Mouse (Mus musculus): ENCODE results near the gene Camkmt.
A peak's percentile ranks its signal among the peaks of the same experiment; 100 is the strongest.

Gene Camkmt

GRCm38 (mm10) chr17:85170541-85171255, 80.3 kb downstream of the Camkmt start:
- Histone ChIP-seq H3K27me3 (ENCODE audit: control insufficient read depth, insufficient read depth, low read length, poor library complexity, severe bottlenecking) (no peaks in the 10 kb centered on the region), H3K36me3 (ENCODE audit: control insufficient read depth, insufficient read depth, low read length, poor library complexity, severe bottlenecking) (no peaks in the 10 kb centered on the region)
- DNase-seq (ENCODE audit: low read depth, low spot score): peak; percentile 6

GRCm38 (mm10) chr17:85171951-85172350, 81.6 kb downstream of the Camkmt start:
- DNase-seq (ENCODE audit: low read depth, low spot score): no peak
- no peaks in the 10 kb centered on the region for H3K36me3 ChIP-seq (ENCODE audit: control insufficient read depth, insufficient read depth, low read length, poor library complexity, severe bottlenecking)
- no peaks in the 10 kb centered on the region for H3K27me3 ChIP-seq (ENCODE audit: control insufficient read depth, insufficient read depth, low read length, poor library complexity, severe bottlenecking)

- Histone ChIP-seq H3K27me3 (ENCODE audit: control insufficient read depth, insufficient read depth, low read length, poor library complexity, severe bottlenecking) (no peaks in the 10 kb centered on the region), H3K36me3 (ENCODE audit: control insufficient read depth, insufficient read depth, low read length, poor library complexity, severe bottlenecking) (no peaks in the 10 kb centered on the region)
Measured at GRCm38 (mm10) chr17:85177231-85177630, 86.9 kb downstream of the Camkmt start.

GRCm38 (mm10) chr17:85180471-85181060, 90.2 kb downstream of the Camkmt start:
- H3K27me3 ChIP-seq (ENCODE audit: control insufficient read depth, insufficient read depth, low read length, poor library complexity, severe bottlenecking): no peaks in the 10 kb centered on the region
- no peaks in the 10 kb centered on the region for H3K36me3 ChIP-seq (ENCODE audit: control insufficient read depth, insufficient read depth, low read length, poor library complexity, severe bottlenecking)
- no peak for DNase-seq (ENCODE audit: low read depth, low spot score)

More at GRCm38 (mm10) chr17:85177231-85177630, 86.9 kb downstream of the Camkmt start:
- no peak for DNase-seq (ENCODE audit: low read depth, low spot score)

GRCm38 (mm10) chr17:85189227-85190127, 99.1 kb downstream of the Camkmt start:
- Histone ChIP-seq H3K36me3 (ENCODE audit: control insufficient read depth, insufficient read depth, low read length, poor library complexity, severe bottlenecking) (no peaks in the 10 kb centered on the region), H3K27me3 (ENCODE audit: control insufficient read depth, insufficient read depth, low read length, poor library complexity, severe bottlenecking) (no peaks in the 10 kb centered on the region)
- peak; percentile 87 for DNase-seq (ENCODE audit: low read depth, low spot score)

- H3K36me3 ChIP-seq (ENCODE audit: control insufficient read depth, insufficient read depth, low read length, poor library complexity, severe bottlenecking): no peaks in the 10 kb centered on the region
- no peak for DNase-seq (ENCODE audit: low read depth, low spot score)
- H3K27me3 ChIP-seq (ENCODE audit: control insufficient read depth, insufficient read depth, low read length, poor library complexity, severe bottlenecking): no peaks in the 10 kb centered on the region
Measured at GRCm38 (mm10) chr17:85190128-85190435, 99.7 kb downstream of the Camkmt start.

- Histone ChIP-seq H3K27me3 (ENCODE audit: control insufficient read depth, insufficient read depth, low read length, poor library complexity, severe bottlenecking) (no peaks in the 10 kb centered on the region), H3K36me3 (ENCODE audit: control insufficient read depth, insufficient read depth, low read length, poor library complexity, severe bottlenecking) (no peaks in the 10 kb centered on the region)
- DNase-seq (ENCODE audit: low read depth, low spot score): no peak
Measured at GRCm38 (mm10) chr17:85193294-85193693, 102.9 kb downstream of the Camkmt start.

GRCm38 (mm10) chr17:85198781-85199180, 108.4 kb downstream of the Camkmt start:
- Histone ChIP-seq H3K27me3 (ENCODE audit: control insufficient read depth, insufficient read depth, low read length, poor library complexity, severe bottlenecking) (no peaks in the 10 kb centered on the region), H3K36me3 (ENCODE audit: control insufficient read depth, insufficient read depth, low read length, poor library complexity, severe bottlenecking) (no peaks in the 10 kb centered on the region)
- DNase-seq (ENCODE audit: low read depth, low spot score): no peak

GRCm38 (mm10) chr17:85199321-85199720, 109.0 kb downstream of the Camkmt start:
- no peak for DNase-seq (ENCODE audit: low read depth, low spot score)
- H3K27me3 ChIP-seq (ENCODE audit: control insufficient read depth, insufficient read depth, low read length, poor library complexity, severe bottlenecking): no peaks in the 10 kb centered on the region
- no peaks in the 10 kb centered on the region for H3K36me3 ChIP-seq (ENCODE audit: control insufficient read depth, insufficient read depth, low read length, poor library complexity, severe bottlenecking)

GRCm38 (mm10) chr17:85218054-85218453, 127.7 kb downstream of the Camkmt start:
- peak; percentile 14 for DNase-seq (ENCODE audit: low read depth, low spot score)
- Histone ChIP-seq H3K27me3 (ENCODE audit: control insufficient read depth, insufficient read depth, low read length, poor library complexity, severe bottlenecking) (no peaks in the 10 kb centered on the region), H3K36me3 (ENCODE audit: control insufficient read depth, insufficient read depth, low read length, poor library complexity, severe bottlenecking) (no peaks in the 10 kb centered on the region)

GRCm38 (mm10) chr17:85242109-85242508, 151.8 kb downstream of the Camkmt start:
- DNase-seq (ENCODE audit: low read depth, low spot score): no peak
- Histone ChIP-seq H3K27me3 (ENCODE audit: control insufficient read depth, insufficient read depth, low read length, poor library complexity, severe bottlenecking) (no peaks in the 10 kb centered on the region), H3K36me3 (ENCODE audit: control insufficient read depth, insufficient read depth, low read length, poor library complexity, severe bottlenecking) (no peaks in the 10 kb centered on the region)

GRCm38 (mm10) chr17:85248962-85249361, 158.6 kb downstream of the Camkmt start:
- H3K27me3 ChIP-seq (ENCODE audit: control insufficient read depth, insufficient read depth, low read length, poor library complexity, severe bottlenecking): no peaks in the 10 kb centered on the region
- no peak for DNase-seq (ENCODE audit: low read depth, low spot score)
- H3K36me3 ChIP-seq (ENCODE audit: control insufficient read depth, insufficient read depth, low read length, poor library complexity, severe bottlenecking): no peaks in the 10 kb centered on the region

GRCm38 (mm10) chr17:85249744-85250143, 159.4 kb downstream of the Camkmt start:
- no peak for DNase-seq (ENCODE audit: low read depth, low spot score)
- H3K27me3 ChIP-seq (ENCODE audit: control insufficient read depth, insufficient read depth, low read length, poor library complexity, severe bottlenecking): no peaks in the 10 kb centered on the region
- no peaks in the 10 kb centered on the region for H3K36me3 ChIP-seq (ENCODE audit: control insufficient read depth, insufficient read depth, low read length, poor library complexity, severe bottlenecking)

- no peaks in the 10 kb centered on the region for H3K27me3 ChIP-seq (ENCODE audit: control insufficient read depth, insufficient read depth, low read length, poor library complexity, severe bottlenecking)
- no peaks in the 10 kb centered on the region for H3K36me3 ChIP-seq (ENCODE audit: control insufficient read depth, insufficient read depth, low read length, poor library complexity, severe bottlenecking)
- DNase-seq (ENCODE audit: low read depth, low spot score): no peak
Measured at GRCm38 (mm10) chr17:85256930-85257329, 166.6 kb downstream of the Camkmt start.

- no peaks in the 10 kb centered on the region for H3K36me3 ChIP-seq (ENCODE audit: control insufficient read depth, insufficient read depth, low read length, poor library complexity, severe bottlenecking)
- H3K27me3 ChIP-seq (ENCODE audit: control insufficient read depth, insufficient read depth, low read length, poor library complexity, severe bottlenecking): no peaks in the 10 kb centered on the region
- DNase-seq (ENCODE audit: low read depth, low spot score): no peak
Measured at GRCm38 (mm10) chr17:85257348-85257747, 167.0 kb downstream of the Camkmt start.

All from splenic B cell, adult 2 months (primary cell).